Mouse (Mus musculus) activated CD4-positive, CD25-positive, alpha-beta regulatory T cell, adult 4 months (primary cell): Measurements from ENCODE around the gene Mrpl37. TPM values are rescaled to one million over a fixed set of nuclear protein-coding genes. Genes with fewer than 3 reads are reported as not detected.
"Not testable (repeated sequence)": the region's sequence is repeated elsewhere in the genome, so short reads cannot be mapped to it uniquely, and the experiment has no call there.

ENCODE experiments used
- ATAC-seq: one replicate; pipeline ENCODE4 v1.8.0; 2017
- polyA plus RNA-seq, 2 experiments: library from polyadenylated mRNA; unstranded; fragments of 100-300 nt; shearing (Covaris generic); gene quantifications; one replicate each; pipeline ENCODE4 v1.2.1; 2017

The Mrpl37 gene
- polyA plus RNA-seq, result 10 to 100 TPM; 36.0 to 43.2 TPM

- peak; percentile 100 for ATAC-seq
Observed at GRCm38 (mm10) chr4:107066252-107067124, at the start of gene Mrpl37, which contains the start of gene Cyb5rl. TSS of gene Mrpl37 (minus strand) at chr4:107066868. TSS of gene Cyb5rl (plus strand) at chr4:107066988.

DNA sequence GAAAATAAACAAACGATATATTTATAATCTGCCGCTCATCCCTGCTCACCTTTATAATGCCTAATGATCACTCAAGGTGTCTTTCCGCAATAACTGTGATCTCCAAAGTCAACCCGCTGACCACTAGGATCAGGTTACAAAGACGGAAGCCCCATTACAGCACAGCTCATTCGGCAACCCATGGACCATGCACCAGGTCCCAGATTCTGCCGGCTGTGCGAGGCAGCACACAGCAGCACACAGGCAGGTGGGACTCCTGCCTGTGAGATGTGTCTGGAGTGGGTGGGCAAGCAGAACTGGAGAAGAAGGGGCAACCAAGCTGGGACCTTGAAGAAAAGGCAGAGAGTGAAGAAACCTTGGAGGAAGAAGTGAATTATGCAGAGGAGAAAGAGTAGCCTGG is 47.6 kb upstream of the Mrpl37 start:
- no peak for ATAC-seq

DNA sequence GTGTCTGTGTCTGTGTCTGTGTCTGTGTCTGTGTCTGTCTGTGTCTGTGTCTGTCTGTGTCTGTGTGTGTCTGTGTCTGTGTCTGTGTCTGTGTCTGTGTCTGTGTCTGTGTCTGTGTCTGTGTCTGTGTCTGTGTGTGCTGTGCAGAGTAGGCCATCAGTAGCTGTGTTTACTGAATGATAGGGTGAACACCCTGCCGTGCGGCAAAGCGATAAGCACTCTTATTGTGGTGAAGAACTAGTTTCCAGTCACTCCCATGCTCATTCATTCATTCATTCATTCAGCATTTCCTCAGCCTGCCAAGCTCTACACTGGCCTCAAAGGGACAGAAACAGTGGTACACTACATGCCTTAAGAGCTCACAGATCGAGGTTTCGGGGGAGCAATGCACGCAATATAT is 42.5 kb upstream of the Mrpl37 start:
- ATAC-seq, result not testable (repeated sequence)

DNA sequence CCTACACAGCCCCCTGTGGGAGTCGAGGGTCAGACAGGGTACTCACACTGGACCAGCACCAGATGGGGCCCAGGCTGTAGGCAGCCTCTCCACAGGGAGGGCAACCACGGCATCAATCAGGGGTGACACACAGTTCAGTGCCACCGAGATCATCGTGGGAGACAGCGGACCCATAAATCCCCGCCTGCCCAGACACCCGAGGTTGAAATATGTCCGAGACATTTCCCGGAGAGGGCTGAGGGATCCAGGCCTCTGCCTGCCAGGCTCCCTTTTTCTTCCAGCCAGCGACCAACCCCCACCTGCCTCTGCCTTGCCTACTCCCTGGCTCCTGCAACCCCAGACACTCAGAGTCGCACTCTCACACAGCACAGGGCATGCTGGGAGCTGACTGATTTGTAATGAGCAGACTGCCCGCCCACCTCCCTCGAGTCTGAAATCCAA is 41.6 kb upstream of the Mrpl37 start:
- no peak for ATAC-seq

DNA sequence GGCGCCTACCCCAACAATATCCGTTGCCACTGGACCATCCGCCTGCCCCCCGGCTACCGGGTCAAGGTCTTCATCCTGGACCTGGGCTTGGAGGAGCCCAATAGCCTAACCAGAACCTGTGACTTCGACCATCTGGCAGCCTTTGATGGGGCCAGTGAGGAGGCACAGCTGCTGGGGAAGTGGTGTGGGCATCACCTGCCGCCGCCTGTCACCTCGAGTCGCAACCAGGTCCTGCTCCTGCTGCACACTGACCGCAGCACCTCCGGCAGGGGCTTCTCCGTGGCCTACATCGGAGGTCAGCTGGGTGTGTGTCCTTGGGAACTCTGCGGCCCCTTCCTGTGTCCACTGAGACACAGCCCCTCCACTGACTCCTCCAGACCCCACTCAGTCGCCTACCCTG is 40.1 kb upstream of the Mrpl37 start:
- ATAC-seq, result no peak

GRCm38 (mm10) chr4:107102220-107102619 is 35.6 kb upstream of the Mrpl37 start:
- no peak for ATAC-seq

DNA sequence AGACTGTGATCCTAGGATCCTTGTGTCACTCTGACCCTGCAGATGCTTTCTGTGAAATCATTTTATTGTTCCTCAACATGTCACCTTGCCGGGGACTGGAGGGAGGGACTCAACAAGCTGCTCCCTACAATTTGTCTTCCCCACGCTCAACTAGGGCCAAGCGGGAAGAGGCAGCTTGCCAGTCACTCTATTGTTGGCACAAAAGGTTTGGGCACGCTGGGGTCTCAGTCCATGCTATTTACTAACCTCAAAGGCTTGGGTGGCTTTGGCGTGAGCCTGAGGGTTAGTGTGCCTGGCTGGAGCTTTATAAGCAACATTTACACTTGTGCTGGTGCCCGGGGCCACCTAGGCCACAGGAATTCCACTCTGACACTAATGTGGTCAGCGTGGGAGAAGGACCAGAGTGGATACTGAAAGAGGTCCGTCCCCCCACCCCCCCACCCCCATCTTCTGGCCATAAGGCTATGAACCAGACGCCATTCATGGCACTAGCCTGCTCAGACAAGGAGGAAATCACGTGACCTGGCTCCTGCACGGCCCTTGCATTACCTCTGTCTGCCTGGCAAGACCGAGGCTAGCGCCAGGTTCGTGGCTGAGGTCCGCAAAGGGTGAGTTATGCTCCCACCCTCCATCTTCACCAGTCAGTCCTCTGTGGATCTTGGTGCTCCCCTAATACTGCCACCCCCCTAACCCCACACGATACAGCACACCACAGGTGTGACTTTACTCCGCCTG is 32.3 kb upstream of the Mrpl37 start:
- ATAC-seq, result no peak

GRCm38 (mm10) chr4:107098375-107098774 is 31.7 kb upstream of the Mrpl37 start:
- ATAC-seq, result no peak

GRCm38 (mm10) chr4:107097871-107098270 is 31.2 kb upstream of the Mrpl37 start:
- ATAC-seq, result no peak

DNA sequence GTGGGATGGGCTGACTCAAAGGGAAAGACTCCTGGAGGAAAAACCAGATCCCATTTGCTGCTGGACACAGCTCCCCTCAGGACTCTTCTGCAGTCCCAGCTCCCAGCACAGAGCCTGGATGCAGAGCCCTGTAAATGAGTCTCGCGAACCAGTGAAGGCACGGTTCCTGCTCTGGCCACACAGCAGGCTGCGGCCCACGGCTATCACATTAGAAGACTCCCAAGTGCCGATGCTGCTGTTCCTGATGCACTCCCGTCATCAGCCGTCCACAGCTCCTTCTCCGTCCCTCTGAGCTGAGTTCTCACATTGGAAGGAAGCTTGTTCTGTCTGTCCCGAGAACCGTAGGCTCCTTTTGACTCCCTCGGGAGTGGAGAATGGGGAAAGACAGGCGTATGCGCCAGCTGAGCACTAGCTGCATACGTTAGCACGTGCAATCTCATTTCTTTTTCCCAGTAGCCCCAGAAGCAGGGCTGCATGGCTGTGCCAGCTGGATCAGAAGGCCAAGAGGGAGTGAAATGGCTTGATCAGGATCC is 30.2 kb upstream of the Mrpl37 start, which contains the start of gene Cdcp2:
Cdcp2 (plus strand) TSS at position 51 of the 533 bp plus-strand sequence.
- no peak for ATAC-seq

GRCm38 (mm10) chr4:107096043-107096442 is 29.4 kb upstream of the Mrpl37 start:
- ATAC-seq, result no peak

DNA sequence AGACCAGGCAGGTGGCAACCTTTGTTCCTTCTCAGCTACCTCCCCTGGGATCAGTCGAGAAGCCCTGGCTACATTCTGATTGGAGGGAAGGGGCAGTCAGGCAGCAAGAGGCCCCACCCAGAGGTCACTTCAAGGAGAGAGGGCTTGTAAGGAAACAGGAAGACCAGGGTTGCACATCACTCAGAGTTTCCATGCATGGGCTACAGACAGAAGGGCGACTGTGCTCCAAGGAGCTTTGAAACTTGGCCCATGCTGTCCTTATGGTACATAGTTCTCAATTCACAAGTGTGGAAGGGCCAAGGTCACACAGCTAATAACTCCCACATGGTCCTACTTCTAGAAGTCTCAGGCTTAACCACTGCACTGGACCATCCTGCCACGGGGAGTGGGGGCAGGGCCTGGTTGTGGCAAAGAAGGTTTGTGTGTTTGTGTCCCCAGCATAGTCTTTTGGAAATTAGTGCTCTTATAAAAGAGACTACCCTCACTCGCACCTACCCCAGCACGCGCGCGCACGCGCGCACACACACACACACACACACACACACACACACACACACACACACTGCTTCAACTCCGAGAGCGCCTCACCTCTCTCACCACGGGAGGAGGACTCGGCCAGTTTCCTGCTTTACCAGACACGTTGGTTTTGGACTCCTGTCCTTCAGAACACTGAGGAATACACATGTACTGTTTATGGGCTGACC is 28.0 kb upstream of the Mrpl37 start:
- ATAC-seq, result no peak

GRCm38 (mm10) chr4:107091696-107092095 is 25.0 kb upstream of the Mrpl37 start:
- no peak for ATAC-seq

DNA sequence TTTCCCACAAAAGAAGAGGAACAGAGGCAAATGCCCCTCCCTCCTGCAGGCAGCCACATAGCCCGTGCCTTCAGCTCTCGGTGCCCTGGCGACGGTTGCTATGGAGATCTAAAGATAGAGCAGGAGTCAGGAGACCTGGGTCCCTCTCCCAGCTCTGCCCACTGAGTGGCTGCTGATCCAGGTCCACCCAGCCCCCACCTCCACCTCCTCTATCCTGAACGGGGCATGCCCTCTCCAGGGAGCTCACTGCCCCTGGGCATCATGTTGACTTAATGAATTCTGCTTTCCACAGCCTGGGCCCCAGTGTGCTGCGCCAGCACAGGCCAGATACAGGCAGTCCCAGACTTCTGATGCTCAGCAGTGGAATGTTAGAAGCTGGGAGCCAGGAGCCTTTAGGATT is 18.2 kb upstream of the Mrpl37 start:
- ATAC-seq, result no peak

DNA sequence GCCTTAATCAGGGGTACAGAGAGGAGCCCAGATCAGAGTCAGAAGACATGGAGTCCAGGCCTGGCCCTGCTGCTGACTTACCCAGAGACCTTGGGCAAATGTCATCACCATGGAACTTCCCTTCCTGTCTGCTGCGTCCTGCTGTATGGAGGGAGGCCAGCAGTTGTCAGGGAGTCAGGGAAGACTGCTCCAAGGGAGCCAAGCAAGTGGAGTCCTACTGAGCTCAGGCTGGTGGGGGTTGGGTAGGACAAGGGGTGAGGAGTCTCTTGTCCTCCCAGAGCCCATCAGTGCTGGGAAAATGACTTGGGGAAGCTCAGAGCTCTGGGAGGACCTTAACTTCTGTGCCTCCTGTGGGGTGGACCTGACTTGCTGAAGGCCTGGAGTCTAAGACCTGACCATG is 17.7 kb upstream of the Mrpl37 start:
- no peak for ATAC-seq

DNA sequence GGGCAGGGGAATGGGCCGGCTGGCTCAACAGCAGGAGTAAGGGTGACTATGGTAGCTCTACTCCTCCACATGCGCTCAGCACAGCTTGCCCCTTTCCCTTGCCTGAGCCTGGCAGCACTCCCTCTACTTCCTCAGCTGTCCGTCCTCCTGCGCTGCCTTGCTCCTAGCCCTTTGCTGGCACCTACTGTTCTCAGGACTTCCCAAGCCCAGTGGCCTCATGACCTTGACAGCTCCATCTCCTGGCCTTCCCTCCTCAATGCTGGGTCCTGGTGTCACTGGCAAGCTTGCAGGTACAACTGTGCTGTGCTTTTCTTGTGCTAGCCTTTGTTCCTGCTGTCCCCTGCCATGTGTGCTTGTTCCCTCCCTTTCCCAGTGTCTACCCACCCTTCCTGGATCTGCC is 16.5 kb upstream of the Mrpl37 start:
- no peak for ATAC-seq

GRCm38 (mm10) chr4:107082185-107082584 is 15.5 kb upstream of the Mrpl37 start:
- no peak for ATAC-seq

- ATAC-seq, result no peak
Observed at GRCm38 (mm10) chr4:107079716-107080115, 13.0 kb upstream of the Mrpl37 start.

- no peak for ATAC-seq
Observed at GRCm38 (mm10) chr4:107078894-107079293, 12.2 kb upstream of the Mrpl37 start.

DNA sequence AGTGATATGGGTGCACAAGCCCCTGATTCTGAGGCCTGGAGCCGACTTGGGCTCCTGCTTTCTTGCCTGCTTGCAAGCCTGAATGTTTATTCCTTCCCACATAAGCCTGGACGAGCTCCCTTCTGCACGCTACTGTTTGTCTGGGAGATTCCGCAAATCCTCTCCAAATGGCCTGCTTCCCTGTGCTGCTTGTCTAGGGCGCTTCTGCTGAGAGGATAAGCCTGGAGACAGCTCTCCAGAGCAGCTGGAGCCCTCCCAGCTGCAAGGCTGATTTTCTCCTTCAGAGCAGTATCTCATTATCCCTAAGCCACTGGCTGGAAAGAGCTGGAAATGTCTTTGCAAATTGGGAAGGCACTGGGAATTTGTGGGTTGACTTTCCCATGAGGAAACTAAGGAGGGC is 8.8 kb upstream of the Mrpl37 start:
- ATAC-seq, result no peak

DNA sequence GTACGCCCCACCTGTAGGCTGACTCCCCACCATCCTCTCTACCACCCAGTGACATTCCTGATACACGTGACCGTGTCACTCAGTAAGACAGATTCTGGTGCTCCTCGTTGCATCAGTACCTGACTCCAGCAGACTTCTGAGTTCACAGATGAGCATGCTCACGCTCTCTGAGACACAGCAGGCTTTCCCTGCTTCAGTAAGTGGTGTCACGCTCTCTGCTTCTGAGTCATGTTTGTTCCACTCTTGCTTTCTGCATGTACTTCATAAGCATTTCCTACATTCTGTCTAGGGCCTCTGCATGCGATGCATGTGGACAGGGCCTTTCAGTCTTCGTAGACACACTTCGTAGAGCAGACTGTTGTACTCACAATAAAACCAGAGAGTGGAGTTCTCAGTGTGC is 5.7 kb upstream of the Mrpl37 start:
- no peak for ATAC-seq

GRCm38 (mm10) chr4:107067151-107067840 is 628 bp upstream of the Mrpl37 start:
- ATAC-seq, result peak; percentile 11
